Mouse (Mus musculus) midbrain, postnatal 0 days (tissue): ENCODE data around the gene Btbd3. TPM values are rescaled to one million over a fixed set of nuclear protein-coding genes. Genes with fewer than 3 reads are reported as not detected.
"Not testable (repeated sequence)": the region's sequence is repeated elsewhere in the genome, so short reads cannot be mapped to it uniquely, and the experiment has no call there.

Experiments
- ATAC-seq: fragments of 200-750 bp; cut with Nextera tagmentation; 2 replicates; pipeline ENCODE4 v1.8.0; 2017; ENCODE audit warnings: moderate number of reproducible peaks, mild to moderate bottlenecking, moderate TSS enrichment, moderate library complexity; ENCODE audit not compliant: low FRiP score
- DNase-seq: peaks from one replicate; pipeline ENCODE4 v3.0.0-alpha.2; 2015; ENCODE audit warnings: low spot score
- H3K27ac ChIP-seq: fragments of 300-500 bp; sonication (generic); 2 replicates; pipeline ENCODE4 v1.5.1; 2014; ENCODE audit warnings: low read depth, mild to moderate bottlenecking, low read length, mixed read lengths
- H3K27me3 ChIP-seq: fragments of 300-500 bp; sonication (generic); 2 replicates; pipeline ENCODE4 v1.6.1; 2014; ENCODE audit warnings: low read length, control low read depth, mixed read lengths; ENCODE audit not compliant: insufficient read depth
- H3K36me3 ChIP-seq: fragments of 300-500 bp; sonication (generic); 2 replicates; pipeline ENCODE4 v1.6.1; 2014; ENCODE audit warnings: low read length, control low read depth, mixed read lengths; ENCODE audit not compliant: insufficient read depth
- H3K4me1 ChIP-seq: fragments of 300-500 bp; sonication (generic); 2 replicates; pipeline ENCODE4 v1.6.1; 2014; ENCODE audit warnings: mild to moderate bottlenecking, control low read depth, antibody characterized with exemption, low read length, mixed read lengths; ENCODE audit not compliant: insufficient read depth
- H3K4me2 ChIP-seq: fragments of 300-500 bp; sonication (generic); 2 replicates; pipeline ENCODE4 v1.6.1; 2014; ENCODE audit warnings: low read depth, mild to moderate bottlenecking, low read length, mixed read lengths; ENCODE audit not compliant: poor library complexity, severe bottlenecking
- H3K4me3 ChIP-seq: fragments of 300-500 bp; sonication (generic); 2 replicates; pipeline ENCODE4 v1.5.1; 2014; ENCODE audit warnings: low read depth, mild to moderate bottlenecking, low read length, moderate library complexity
- H3K9ac ChIP-seq: fragments of 300-500 bp; sonication (generic); replicated peaks from 2 replicates; pipeline ENCODE4 v1.6.1; 2014; ENCODE audit warnings: mild to moderate bottlenecking, low read length, moderate library complexity, mixed read lengths; ENCODE audit not compliant: poor library complexity, severe bottlenecking
- H3K9me3 ChIP-seq: fragments of 300-500 bp; sonication (generic); 2 replicates; pipeline ENCODE4 v1.6.1; 2016; ENCODE audit warnings: low read length, control low read depth
- CTCF ChIP-seq: IDR thresholded peaks from 2 replicates; pipeline ENCODE4 v1.5.1; 2016; ENCODE audit warnings: antibody characterized with exemption, mild to moderate bottlenecking
- WGBS: fragments of 180-500 bp; shearing (Covaris S2); extraction: QIAGEN DNeasy Blood & Tissue Kit; methylation state at CpG from one replicate; pipeline ENCODE4 v1.1.7; 2014; 5-methylcytosine and 5-hydroxymethylcytosine counted together
- polyA plus RNA-seq: library from polyadenylated mRNA; unstranded; fragments of >200 nt; fragmentation: Nextera tagmentation; extraction: Ambion mirVana; gene quantifications from 2 replicates; pipeline ENCODE4 v1.2.1, GENCODE M21; 2015
- total RNA-seq: library from RNA; depleted of rRNA; stranded (reverse); fragments of >200 nt; gene quantifications from 2 replicates; pipeline ENCODE4 v1.2.3, GENCODE M21; 2014

The Btbd3 gene
- total and polyA plus RNA-seq, 2 experiments from 2014 or later: 37.0 to 60.1 TPM

DNA sequence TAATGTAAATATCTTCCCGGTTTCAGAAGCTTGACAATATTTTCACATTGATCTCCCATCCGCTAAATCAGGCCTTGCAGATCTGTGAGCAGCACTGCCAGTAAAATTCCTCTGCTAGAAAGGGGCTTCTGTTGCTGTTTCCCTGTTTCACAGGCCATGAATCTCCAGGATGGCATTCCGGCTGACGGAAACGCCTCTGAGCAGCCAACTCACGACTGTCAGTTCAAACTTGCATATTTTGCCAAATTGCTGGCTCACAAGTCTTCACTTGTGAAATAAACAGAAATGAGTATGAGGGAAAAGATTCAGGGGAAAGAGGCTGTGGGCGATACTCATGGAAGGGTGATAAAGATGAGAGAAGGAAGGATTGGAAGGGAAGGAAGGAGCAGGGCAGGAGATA, 59.3 kb downstream of the Btbd3 start:
- 80% methylated on average over 7 of the region's 7 CpGs for WGBS
- H3K4me3 ChIP-seq: no peak overlapping the region
- DNase-seq (no peak), ATAC-seq (no peak)
- TF ChIP-seq CTCF: no peak
- H3K9ac ChIP-seq: no peak overlapping the region
- H3K27ac ChIP-seq: no peak overlapping the region
- H3K36me3 ChIP-seq: no peaks in the 10 kb centered on the region
- no peaks in the 10 kb centered on the region for H3K27me3 ChIP-seq
- no peaks in the 10 kb centered on the region for H3K9me3 ChIP-seq
- H3K4me1 ChIP-seq: no peaks in the 10 kb centered on the region
- no peak overlapping the region for H3K4me2 ChIP-seq

DNA sequence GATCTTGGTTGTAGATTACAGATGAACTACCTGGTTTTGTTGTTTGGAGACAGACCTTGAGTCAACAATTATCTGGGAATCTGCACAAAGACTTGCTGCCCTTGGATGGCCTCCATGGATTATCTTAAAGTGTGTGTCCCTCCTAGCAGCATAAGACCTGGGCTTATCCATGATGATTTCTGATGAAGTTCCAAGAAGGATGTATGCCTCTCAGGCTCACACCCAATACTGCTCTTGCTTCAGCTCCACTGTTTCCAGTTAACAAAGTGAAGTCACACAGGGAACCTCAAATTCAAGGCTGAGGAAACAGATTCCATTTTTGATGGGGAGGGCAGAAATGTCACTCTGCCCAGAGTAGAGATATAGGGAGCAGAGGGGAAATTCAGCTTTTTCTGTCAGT, 64.0 kb downstream of the Btbd3 start:
- Histone ChIP-seq H3K4me2 (no peak overlapping the region), H3K9me3 (no peaks in the 10 kb centered on the region), H3K27me3 (no peaks in the 10 kb centered on the region), H3K27ac (no peak overlapping the region), H3K9ac (no peak overlapping the region), H3K4me1 (no peaks in the 10 kb centered on the region), H3K36me3 (no peaks in the 10 kb centered on the region), H3K4me3 (no peak overlapping the region)
- no peak for TF ChIP-seq CTCF
- DNase-seq: no peak
- no peak for ATAC-seq

DNA sequence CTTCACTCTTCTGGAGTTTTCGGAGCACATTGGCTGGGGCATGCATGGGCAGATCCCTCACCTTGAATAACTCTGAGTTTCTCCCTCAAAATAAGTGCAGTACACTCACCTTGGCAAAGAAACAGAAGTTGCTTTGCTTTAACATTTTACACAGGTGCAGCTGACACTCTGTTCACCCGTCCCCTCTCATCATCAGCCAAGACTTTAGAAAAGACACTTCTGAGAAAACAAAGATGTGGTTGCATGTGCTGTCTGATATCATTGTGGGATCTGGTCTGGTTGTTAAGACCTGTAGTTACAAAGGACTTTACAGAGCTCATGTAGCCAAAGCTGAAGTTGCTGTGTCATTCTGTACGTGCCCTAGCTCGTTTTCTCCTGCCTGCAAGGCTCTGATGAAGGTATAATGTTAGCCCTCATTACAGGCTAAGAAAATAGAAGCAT, 64.7 kb downstream of the Btbd3 start:
- no peak overlapping the region for H3K4me3 ChIP-seq
- no peak overlapping the region for H3K27ac ChIP-seq
- no peaks in the 10 kb centered on the region for H3K9me3 ChIP-seq
- H3K9ac ChIP-seq: no peak overlapping the region
- H3K4me2 ChIP-seq: no peak overlapping the region
- no peak for ATAC-seq
- TF ChIP-seq CTCF: no peak
- DNase-seq: no peak
- H3K36me3 ChIP-seq: no peaks in the 10 kb centered on the region
- H3K4me1 ChIP-seq: no peaks in the 10 kb centered on the region
- WGBS: 88% methylated on average over 4 of the region's 4 CpGs
- H3K27me3 ChIP-seq: no peaks in the 10 kb centered on the region

DNA sequence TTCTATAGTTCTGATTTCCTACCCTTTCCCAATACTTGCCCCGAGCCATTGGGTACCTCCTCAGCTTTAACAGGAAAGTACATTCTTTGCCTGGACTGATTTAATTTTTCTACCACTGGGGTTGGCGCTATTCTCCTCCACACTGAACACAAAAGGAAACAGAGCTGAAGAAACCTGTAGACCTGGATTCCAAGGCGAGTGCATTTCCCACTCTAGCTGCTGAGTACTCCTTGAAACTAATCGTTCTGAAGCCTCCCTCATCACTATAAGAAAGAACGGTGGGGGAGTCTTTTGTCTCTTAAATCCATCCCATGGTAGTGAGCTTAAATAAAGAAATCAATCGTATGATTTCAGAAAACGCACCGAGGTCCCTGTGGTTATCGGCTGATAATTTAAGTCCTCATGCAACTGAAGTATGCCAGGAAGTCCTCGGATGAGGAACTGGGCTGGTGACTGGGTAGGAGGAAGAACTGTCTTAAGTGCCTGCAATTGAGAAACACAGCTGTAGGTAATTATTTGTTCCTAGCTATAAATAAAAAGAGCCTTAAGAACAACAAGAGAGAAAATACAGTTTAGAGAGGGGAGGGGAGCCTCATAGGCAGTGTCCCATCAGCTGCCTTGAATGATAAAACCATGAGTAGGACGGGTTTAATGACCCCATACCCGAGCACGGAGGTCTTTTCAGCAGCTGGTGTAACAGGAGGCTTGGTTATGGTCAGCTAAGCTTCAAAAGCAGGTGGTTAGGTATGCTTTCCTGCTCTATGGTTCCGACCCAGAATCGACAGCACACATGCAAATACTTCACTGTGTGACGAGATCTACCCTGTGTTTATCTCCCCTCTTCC, 66.1 kb downstream of the Btbd3 start:
- ATAC-seq (no peak), DNase-seq (no peak)
- Histone ChIP-seq H3K4me2 (no peak overlapping the region), H3K36me3 (no peaks in the 10 kb centered on the region), H3K27ac (no peak overlapping the region), H3K27me3 (no peaks in the 10 kb centered on the region), H3K9ac (no peak overlapping the region), H3K4me1 (no peaks in the 10 kb centered on the region), H3K9me3 (no peaks in the 10 kb centered on the region), H3K4me3 (no peak overlapping the region)
- 79% methylated on average over 16 of the region's 16 CpGs for WGBS
- TF ChIP-seq CTCF: no peak

DNA sequence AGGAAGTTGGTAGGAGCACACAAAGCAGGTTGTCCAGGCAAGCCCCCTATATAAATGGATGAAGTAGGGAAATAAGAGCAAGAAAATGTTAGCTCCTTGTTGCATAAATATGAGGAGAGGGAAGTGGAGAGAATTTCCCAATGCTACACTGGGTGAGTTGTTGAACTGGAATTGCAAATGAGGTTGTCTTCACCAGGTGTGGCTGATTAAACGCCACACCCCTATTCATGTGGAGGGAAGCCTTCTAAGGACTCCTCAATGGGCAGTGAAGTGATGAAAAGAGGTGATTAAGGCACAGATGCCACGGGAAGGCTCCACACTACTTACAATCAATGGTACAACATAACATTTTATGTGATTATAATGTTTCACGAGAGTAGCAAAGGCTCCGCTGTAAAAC, 70.0 kb downstream of the Btbd3 start:
- Histone ChIP-seq H3K4me2 (no peak overlapping the region), H3K4me3 (no peak overlapping the region), H3K27me3 (no peaks in the 10 kb centered on the region), H3K36me3 (no peaks in the 10 kb centered on the region), H3K9me3 (no peaks in the 10 kb centered on the region), H3K4me1 (no peaks in the 10 kb centered on the region), H3K27ac (no peak overlapping the region), H3K9ac (no peak overlapping the region)
- 61% methylated on average over 4 of the region's 4 CpGs for WGBS
- TF ChIP-seq CTCF: no peak
- ATAC-seq: no peak
- DNase-seq: no peak

DNA sequence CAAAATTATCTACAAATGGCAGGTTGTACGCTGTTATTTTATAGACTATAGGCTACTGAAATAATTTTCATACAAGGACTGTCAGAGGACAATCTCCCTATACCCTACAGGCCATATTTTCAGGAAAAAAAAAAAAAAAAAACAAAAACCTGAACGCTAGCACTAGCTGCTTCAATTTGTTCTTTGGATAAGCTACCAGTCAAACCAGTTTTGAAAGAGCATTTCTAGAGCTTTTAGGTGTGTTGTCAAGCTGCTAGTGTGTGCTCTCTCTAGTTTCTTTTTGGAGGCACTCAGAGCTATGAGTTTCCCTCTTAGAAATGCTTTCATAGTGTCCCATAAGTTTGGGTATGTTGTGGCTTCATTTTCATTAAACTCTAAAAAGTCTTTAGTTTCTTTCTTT, 77.8 kb downstream of the Btbd3 start:
- ATAC-seq, DNase-seq: not testable (repeated sequence)

More for the DNA sequence above, 77.8 kb downstream of the Btbd3 start:
- H3K4me3 ChIP-seq, H3K27ac ChIP-seq, H3K9me3 ChIP-seq, H3K4me1 ChIP-seq, H3K36me3 ChIP-seq, H3K4me2 ChIP-seq, H3K27me3 ChIP-seq, H3K9ac ChIP-seq: not testable (repeated sequence)
- 87% methylated on average over 2 of the region's 2 CpGs for WGBS
